Mouse (Mus musculus) lung, adult 2 months (tissue): ENCODE measurements around the gene Plekhg3.

Experiments used
- CTCF ChIP-seq: fragments of 200-500 bp; IDR thresholded peaks from 2 replicates; pipeline ENCODE4 v1.5.1; 2011; ENCODE audit warnings: mild to moderate bottlenecking, low read length, control low read depth; ENCODE audit not compliant: insufficient read depth
- POLR2A ChIP-seq: fragments of 200-500 bp; IDR thresholded peaks from 2 replicates; pipeline ENCODE4 v1.6.1; 2011; ENCODE audit warnings: low read depth, mild to moderate bottlenecking, control low read depth, low read length, borderline replicate concordance; ENCODE audit errors: extremely low read depth

- TF ChIP-seq CTCF, result no peak
- no peak for TF ChIP-seq POLR2A
Measured at GRCm38 (mm10) chr12:76546383-76547276, 15.9 kb downstream of the Plekhg3 start.
